Mouse (Mus musculus) thymus, adult 2 months (tissue): ENCODE data around the gene Theg.

Experiments
- CTCF ChIP-seq: fragments of 200-500 bp; IDR thresholded peaks from 2 replicates; pipeline ENCODE4 v1.5.1; 2012; ENCODE audit warnings: mild to moderate bottlenecking, control low read depth, low read length, moderate library complexity, borderline replicate concordance; ENCODE audit not compliant: control insufficient read depth, poor library complexity, insufficient read depth; ENCODE audit errors: extremely low read depth
- POLR2A ChIP-seq: fragments of 200-500 bp; IDR thresholded peaks from 2 replicates; pipeline ENCODE4 v1.6.1; 2012; ENCODE audit warnings: mild to moderate bottlenecking, low read length, control low read depth, moderate library complexity; ENCODE audit not compliant: control insufficient read depth, poor library complexity, insufficient read depth; ENCODE audit errors: extremely low read depth

GRCm38 (mm10) chr10:79546483-79546882 lies 40.6 kb downstream of the Theg start:
- no peak for TF ChIP-seq CTCF
- no peak for TF ChIP-seq POLR2A
